Mouse (Mus musculus) olfactory bulb, adult 2 months (tissue): ENCODE data around the gene E2f6. TPM values are rescaled to one million over a fixed set of nuclear protein-coding genes. Genes with fewer than 3 reads are reported as not detected.

Experiments used
- H3K27ac ChIP-seq: fragments of 200-500 bp; 2 replicates; pipeline ENCODE4 v1.5.1; 2012; ENCODE audit warnings: low read depth, low read length; ENCODE audit not compliant: insufficient read depth
- H3K4me1 ChIP-seq: fragments of 200-500 bp; 2 replicates; pipeline ENCODE4 v1.6.1; 2012; ENCODE audit warnings: low read length; ENCODE audit not compliant: control insufficient read depth, insufficient read depth
- H3K4me3 ChIP-seq: fragments of 200-500 bp; 2 replicates; pipeline ENCODE4 v1.5.1; 2012; ENCODE audit warnings: mild to moderate bottlenecking, low read depth, low read length, moderate library complexity; ENCODE audit not compliant: insufficient read depth
- CTCF ChIP-seq: fragments of 200-500 bp; IDR thresholded peaks from 2 replicates; pipeline ENCODE4 v1.5.1; 2012; ENCODE audit warnings: low read depth, mild to moderate bottlenecking, low read length, moderate library complexity; ENCODE audit not compliant: insufficient read depth
- POLR2A ChIP-seq: fragments of 200-500 bp; IDR thresholded peaks from 2 replicates; pipeline ENCODE4 v1.6.1; 2012; ENCODE audit warnings: mild to moderate bottlenecking, low read depth, low read length, moderate library complexity; ENCODE audit not compliant: insufficient read depth
- WGBS: fragments of 180-500 bp; shearing (Covaris S2); methylation state at CpG from one replicate; pipeline ENCODE4 v1.1.7; 2018; 5-methylcytosine and 5-hydroxymethylcytosine counted together
- polyA plus RNA-seq: library from polyadenylated mRNA; stranded (reverse); fragments of >200 nt; gene quantifications from 2 replicates; pipeline ENCODE4 v1.2.4, GENCODE M21; 2012; ENCODE audit warnings: low replicate concordance; ENCODE audit not compliant: missing spikeins, insufficient read depth, insufficient read length

E2f6 gene
- polyA plus RNA-seq, 1 experiment, result not detected

- Histone ChIP-seq H3K27ac (no peak overlapping the region), H3K4me1 (0 out of 2 replicates have a peak, but pooled peaks cover 2% of the 10 kb centered on the region), H3K4me3 (no peak overlapping the region)
- WGBS, result 63% methylated on average over 9 of the region's 9 CpGs
- no peak for TF ChIP-seq CTCF
Measured at GRCm38 (mm10) chr12:16836188-16836587, 25.4 kb downstream of the E2f6 start.

- Histone ChIP-seq H3K4me1 (0 out of 2 replicates have a peak, but pooled peaks cover 2% of the 10 kb centered on the region), H3K27ac (no peak overlapping the region), H3K4me3 (no peak overlapping the region)
- no peak for TF ChIP-seq CTCF
- no peak for TF ChIP-seq POLR2A
- WGBS, result 74% methylated on average over 4 of the region's 4 CpGs
Measured at GRCm38 (mm10) chr12:16837766-16838165, 27.0 kb downstream of the E2f6 start.

- H3K27ac ChIP-seq, result peak overlapping the region; percentile 25
- WGBS, result 43% methylated on average over 8 of the region's 8 CpGs
Measured at GRCm38 (mm10) chr12:16840842-16841782, 30.3 kb downstream of the E2f6 start.

GRCm38 (mm10) chr12:16844623-16845592 lies 34.1 kb downstream of the E2f6 start:
- 31% methylated on average over 14 of the region's 14 CpGs for WGBS
- TF ChIP-seq CTCF (no peak), POLR2A (no peak)
- Histone ChIP-seq H3K27ac (no peak overlapping the region), H3K4me3 (no peak overlapping the region), H3K4me1 (0 out of 2 replicates have a peak, but pooled peaks cover 2% of the 10 kb centered on the region)

More at GRCm38 (mm10) chr12:16840842-16841782, 30.3 kb downstream of the E2f6 start:
- 0 out of 2 replicates have a peak, but pooled peaks cover 2% of the 10 kb centered on the region for H3K4me1 ChIP-seq
- TF ChIP-seq POLR2A (no peak), CTCF (no peak)
- H3K4me3 ChIP-seq, result no peak overlapping the region

DNA sequence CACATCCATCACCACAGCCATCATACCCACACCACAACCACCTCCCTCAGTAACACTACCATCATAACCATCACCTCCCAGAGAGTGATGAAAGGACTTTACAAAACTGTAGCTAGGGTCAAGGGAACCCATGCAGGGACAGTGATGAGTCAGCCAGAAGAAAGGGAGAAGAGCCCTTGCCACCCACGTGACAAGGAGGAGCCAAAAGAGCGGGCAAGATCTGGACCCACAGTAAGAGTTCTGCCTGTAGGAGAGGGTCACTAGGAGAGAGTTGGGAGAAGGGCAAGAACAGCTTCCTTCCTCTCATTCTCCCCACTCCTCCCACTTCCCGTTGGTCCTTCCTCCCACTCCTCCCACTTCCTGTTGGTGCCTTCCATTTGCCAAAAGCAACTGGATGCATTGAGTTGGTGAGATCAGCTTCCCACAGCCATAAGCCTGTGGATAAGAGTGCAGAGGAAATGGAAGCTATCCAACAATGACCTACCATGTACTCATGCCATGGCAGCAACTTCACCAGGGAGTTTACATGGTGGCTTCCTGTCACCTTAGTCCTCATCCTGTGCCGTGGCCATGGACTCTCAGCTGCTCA lies 36.5 kb downstream of the E2f6 start:
- no peak for TF ChIP-seq POLR2A
- TF ChIP-seq CTCF, result no peak
- no peaks in the 10 kb centered on the region for H3K4me1 ChIP-seq
- no peak overlapping the region for H3K4me3 ChIP-seq
- 91% methylated on average over 4 of the region's 4 CpGs for WGBS
- no peak overlapping the region for H3K27ac ChIP-seq

DNA sequence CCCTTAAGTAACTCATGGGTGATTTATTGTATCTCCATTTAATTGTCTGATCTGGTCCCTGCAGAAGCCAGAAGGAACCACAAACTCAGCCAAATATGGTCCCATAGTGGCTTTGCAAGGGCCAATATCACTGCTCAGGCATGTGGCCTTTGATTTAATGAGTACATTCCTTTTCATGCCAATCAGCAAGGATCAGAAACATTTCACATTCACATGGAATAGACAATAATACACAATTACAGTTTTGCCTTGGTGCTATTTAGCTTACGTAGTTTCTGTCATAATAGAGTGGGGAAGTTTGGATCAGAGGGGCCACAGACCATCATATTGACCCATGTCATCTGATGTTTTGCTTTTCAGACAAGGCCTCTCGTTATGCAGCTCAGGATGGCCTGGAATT lies 37.7 kb downstream of the E2f6 start:
- no peak for TF ChIP-seq CTCF
- TF ChIP-seq POLR2A, result no peak
- no peak overlapping the region for H3K4me3 ChIP-seq
- WGBS, result 93% methylated on average over 2 of the region's 2 CpGs
- no peak overlapping the region for H3K27ac ChIP-seq
- peaks cover 2% of the 10 kb centered on the region; the same call in 1 of the 2 replicates for H3K4me1 ChIP-seq

GRCm38 (mm10) chr12:16849821-16850220 lies 39.1 kb downstream of the E2f6 start:
- TF ChIP-seq CTCF (no peak), POLR2A (no peak)
- Histone ChIP-seq H3K4me1 (peaks cover 6% of the 10 kb centered on the region), H3K27ac (no peak overlapping the region), H3K4me3 (no peak overlapping the region)
- 70% methylated on average over 2 of the region's 2 CpGs for WGBS
